Mouse (Mus musculus) liver, embryonic 13.5 days (tissue): ENCODE measurements around the gene Slc12a7. TPM values are rescaled to one million over a fixed set of nuclear protein-coding genes. Genes with fewer than 3 reads are reported as not detected.
A peak's percentile ranks its signal among the peaks of the same experiment; 100 is the strongest.

Source experiments
- ATAC-seq: fragments of 200-750 bp; cut with Nextera tagmentation; 2 replicates; pipeline ENCODE4 v1.8.0; 2017; ENCODE audit warnings: low read depth, mild to moderate bottlenecking, moderate number of reproducible peaks, moderate library complexity
- DNase-seq: peaks from one replicate; pipeline ENCODE4 v3.0.0; 2022
- H3K27ac ChIP-seq: fragments of 300-500 bp; sonication (generic); 2 replicates; pipeline ENCODE4 v1.5.1; 2015; ENCODE audit warnings: moderate library complexity, mild to moderate bottlenecking, inconsistent platforms
- H3K27me3 ChIP-seq: fragments of 300-500 bp; sonication (generic); 2 replicates; pipeline ENCODE4 v1.6.1; 2015; ENCODE audit warnings: mild to moderate bottlenecking, inconsistent platforms
- H3K36me3 ChIP-seq: fragments of 300-500 bp; sonication (generic); 2 replicates; pipeline ENCODE4 v1.6.1; 2015; ENCODE audit warnings: mild to moderate bottlenecking, inconsistent platforms
- H3K4me1 ChIP-seq: fragments of 300-500 bp; sonication (generic); replicated peaks from 2 replicates; pipeline ENCODE4 v1.6.1; 2015; ENCODE audit warnings: inconsistent platforms
- H3K4me2 ChIP-seq: fragments of 300-500 bp; sonication (generic); 2 replicates; pipeline ENCODE4 v1.6.1; 2015; ENCODE audit warnings: inconsistent platforms, mild to moderate bottlenecking, moderate library complexity
- H3K4me3 ChIP-seq: fragments of 300-500 bp; sonication (generic); replicated peaks from 2 replicates; pipeline ENCODE4 v1.5.1; 2015; ENCODE audit warnings: mild to moderate bottlenecking, inconsistent platforms
- H3K9ac ChIP-seq: fragments of 300-500 bp; sonication (generic); 2 replicates; pipeline ENCODE4 v1.6.1; 2015; ENCODE audit warnings: mild to moderate bottlenecking, inconsistent platforms
- H3K9me3 ChIP-seq: fragments of 300-500 bp; sonication (generic); replicated peaks from 2 replicates; pipeline ENCODE4 v1.6.1; 2016; ENCODE audit warnings: inconsistent platforms
- WGBS: fragments of 180-500 bp; shearing (Covaris S2); methylation state at CpG from one replicate; pipeline ENCODE4 v1.1.7; 2015; ENCODE audit not compliant: insufficient replicate concordance; 5-methylcytosine and 5-hydroxymethylcytosine counted together
- polyA plus RNA-seq: library from polyadenylated mRNA; unstranded; fragments of >200 nt; fragmentation: Nextera tagmentation; extraction: Ambion mirVana; gene quantifications from 2 replicates; pipeline ENCODE4 v1.2.1, GENCODE M21; 2015

The Slc12a7 gene
- polyA plus RNA-seq, 1 experiment from 2014 or later: 6.9 TPM

GRCm38 (mm10) chr13:73742944-73743343, 10.1 kb downstream of the Slc12a7 start:
- no peak for ATAC-seq

DNA sequence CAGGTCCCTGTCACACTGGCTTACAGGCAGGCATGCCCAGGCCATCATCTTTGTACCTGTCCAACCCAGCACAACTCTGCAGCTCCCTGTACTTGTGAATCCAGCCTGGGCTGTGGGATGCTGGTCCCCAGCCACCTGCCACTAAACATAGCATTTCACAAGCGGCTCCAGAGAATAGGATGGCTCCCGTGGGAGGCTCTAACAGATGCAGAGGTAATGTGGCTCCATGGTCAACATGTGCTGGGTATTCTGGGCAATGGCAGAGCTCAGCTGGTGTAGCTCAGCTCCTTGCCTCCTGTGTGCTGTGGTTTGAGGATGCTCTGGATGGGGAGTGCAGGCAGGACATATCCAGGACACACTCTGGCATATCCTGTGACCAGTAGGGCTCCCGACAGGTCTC, 10.8 kb downstream of the Slc12a7 start:
- 47% methylated on average over 3 of the region's 3 CpGs for WGBS
- no peak overlapping the region for H3K27ac ChIP-seq
- no peak overlapping the region for H3K9ac ChIP-seq
- no peaks in the 10 kb centered on the region for H3K27me3 ChIP-seq
- H3K36me3 ChIP-seq: no peaks in the 10 kb centered on the region
- H3K4me3 ChIP-seq: no peak overlapping the region
- no peaks in the 10 kb centered on the region for H3K9me3 ChIP-seq
- no peaks in the 10 kb centered on the region for H3K4me1 ChIP-seq
- DNase-seq (no peak), ATAC-seq (no peak)
- no peak overlapping the region for H3K4me2 ChIP-seq

More at GRCm38 (mm10) chr13:73742944-73743343, 10.1 kb downstream of the Slc12a7 start:
- Histone ChIP-seq H3K4me3 (no peak overlapping the region), H3K4me2 (no peak overlapping the region), H3K9me3 (no peaks in the 10 kb centered on the region), H3K27ac (no peak overlapping the region), H3K4me1 (no peaks in the 10 kb centered on the region), H3K36me3 (no peaks in the 10 kb centered on the region), H3K27me3 (no peaks in the 10 kb centered on the region), H3K9ac (no peak overlapping the region)
- 53% methylated on average over 4 of the region's 4 CpGs for WGBS
- no peak for DNase-seq

DNA sequence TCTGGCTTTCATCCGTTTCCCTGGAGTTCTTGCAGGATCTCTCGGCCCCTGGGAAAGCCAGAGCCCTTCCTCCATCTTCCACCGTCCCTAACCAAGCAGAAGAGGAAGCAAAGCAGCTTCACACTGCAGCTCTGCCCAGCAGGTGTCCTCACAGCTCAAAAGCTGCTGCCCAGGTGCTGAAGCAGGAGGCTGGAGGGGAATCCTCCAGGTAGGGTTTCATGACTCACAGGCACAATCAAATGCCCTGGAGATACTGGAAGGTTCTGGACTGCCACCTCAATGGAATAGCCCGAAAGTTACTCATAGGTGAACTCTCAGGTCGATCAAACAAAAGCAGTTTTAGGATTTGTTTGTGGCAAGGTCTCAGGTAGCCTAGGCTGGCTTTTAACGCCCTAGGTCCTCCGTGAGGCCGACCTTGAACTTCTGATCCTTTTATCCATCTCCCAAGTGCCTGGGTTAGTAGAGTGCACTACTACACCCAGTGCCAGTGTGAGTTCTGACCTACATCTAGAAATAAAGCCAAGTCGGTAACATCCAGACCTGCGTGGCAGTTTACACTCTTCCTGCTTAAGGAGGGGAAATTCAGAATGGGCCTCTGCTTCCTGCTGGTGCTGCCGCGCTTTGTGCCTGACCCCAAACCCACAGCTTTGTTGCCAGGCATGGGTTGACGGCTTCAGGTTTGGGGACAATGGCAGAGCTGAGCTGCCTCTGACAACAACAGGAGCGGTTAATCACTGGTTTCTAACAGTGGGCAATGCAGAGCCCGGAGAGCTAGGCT, 16.0 kb downstream of the Slc12a7 start:
- WGBS: 20% methylated on average over 15 of the region's 15 CpGs
- Histone ChIP-seq H3K27me3 (peaks cover 12% of the 10 kb centered on the region; the same call in 1 of the 2 replicates), H3K27ac (no peak overlapping the region), H3K36me3 (no peaks in the 10 kb centered on the region), H3K4me3 (no peak overlapping the region), H3K4me2 (no peak overlapping the region), H3K9ac (no peak overlapping the region), H3K4me1 (no peaks in the 10 kb centered on the region), H3K9me3 (no peaks in the 10 kb centered on the region)
- ATAC-seq (no peak), DNase-seq (no peak)

DNA sequence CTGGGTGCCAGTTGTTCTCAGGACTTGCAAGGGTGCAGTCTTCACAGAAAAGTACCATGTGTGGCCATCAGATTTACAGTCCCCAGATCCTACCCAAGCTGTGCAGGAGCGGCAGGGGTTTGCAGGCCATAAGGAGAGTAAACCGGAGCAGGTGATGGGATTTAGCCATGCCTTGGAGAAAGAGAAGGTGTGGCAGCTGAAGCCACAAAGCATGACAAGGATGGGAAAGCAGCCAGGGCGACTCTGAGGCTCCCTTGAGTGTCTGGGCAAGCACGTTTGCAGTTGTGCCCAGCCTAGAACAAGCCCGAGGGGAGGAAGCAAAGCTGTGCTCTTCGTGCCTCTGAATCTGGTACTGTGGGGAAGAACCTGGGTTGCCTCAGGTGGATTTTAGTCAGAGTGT, 17.5 kb downstream of the Slc12a7 start:
- Histone ChIP-seq H3K4me1 (no peaks in the 10 kb centered on the region), H3K4me3 (no peak overlapping the region), H3K27me3 (peaks cover 12% of the 10 kb centered on the region; the same call in 1 of the 2 replicates), H3K9ac (no peak overlapping the region), H3K27ac (no peak overlapping the region), H3K9me3 (no peaks in the 10 kb centered on the region), H3K36me3 (no peaks in the 10 kb centered on the region), H3K4me2 (no peak overlapping the region)
- 56% methylated on average over 6 of the region's 6 CpGs for WGBS
- DNase-seq (no peak), ATAC-seq (no peak)

DNA sequence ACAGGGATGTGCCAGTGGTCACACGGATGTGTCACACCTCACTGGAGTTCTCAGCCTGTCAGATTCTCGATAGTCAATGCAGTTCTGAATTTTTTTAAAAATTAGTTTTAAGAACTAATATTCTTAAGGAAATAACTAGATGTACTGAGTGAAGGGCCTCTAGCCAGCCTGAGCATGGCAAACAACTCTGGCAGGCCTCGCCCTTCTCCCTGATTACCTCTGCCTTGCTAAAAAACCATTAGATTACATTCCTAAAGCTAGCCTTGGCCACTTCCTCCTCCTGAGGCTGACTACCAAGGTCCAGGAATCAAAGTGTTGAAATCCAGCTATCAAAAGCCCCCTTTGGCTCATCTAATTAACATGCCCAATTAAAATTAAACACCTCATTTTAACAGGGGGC, 18.4 kb downstream of the Slc12a7 start:
- ATAC-seq (no peak), DNase-seq (no peak)
- Histone ChIP-seq H3K9me3 (no peaks in the 10 kb centered on the region), H3K9ac (no peak overlapping the region), H3K4me2 (no peak overlapping the region), H3K27me3 (peaks cover 12% of the 10 kb centered on the region; the same call in 1 of the 2 replicates), H3K4me3 (no peak overlapping the region), H3K4me1 (no peaks in the 10 kb centered on the region; the same call in 1 of the 2 replicates), H3K27ac (no peak overlapping the region), H3K36me3 (no peaks in the 10 kb centered on the region)
- WGBS: 59% methylated on average over 3 of the region's 3 CpGs

GRCm38 (mm10) chr13:73755809-73756208, 22.9 kb downstream of the Slc12a7 start:
- Histone ChIP-seq H3K4me3 (no peak overlapping the region), H3K27me3 (no peaks in the 10 kb centered on the region), H3K9ac (no peak overlapping the region), H3K27ac (no peak overlapping the region), H3K4me1 (peaks cover 17% of the 10 kb centered on the region), H3K4me2 (no peak overlapping the region), H3K9me3 (no peaks in the 10 kb centered on the region), H3K36me3 (no peaks in the 10 kb centered on the region)
- ATAC-seq (peak; percentile 19; the same call in 1 of the 2 replicates), DNase-seq (no peak)
- WGBS: 34% methylated on average over 3 of the region's 3 CpGs

GRCm38 (mm10) chr13:73756916-73757315, 24.0 kb downstream of the Slc12a7 start:
- no peak for ATAC-seq
- Histone ChIP-seq H3K9ac (no peak overlapping the region), H3K4me1 (peaks cover 17% of the 10 kb centered on the region), H3K27me3 (no peaks in the 10 kb centered on the region), H3K4me2 (no peak overlapping the region), H3K4me3 (no peak overlapping the region), H3K9me3 (no peaks in the 10 kb centered on the region), H3K36me3 (no peaks in the 10 kb centered on the region), H3K27ac (no peak overlapping the region)
- WGBS: 31% methylated on average over 2 of the region's 2 CpGs
- no peak for DNase-seq

DNA sequence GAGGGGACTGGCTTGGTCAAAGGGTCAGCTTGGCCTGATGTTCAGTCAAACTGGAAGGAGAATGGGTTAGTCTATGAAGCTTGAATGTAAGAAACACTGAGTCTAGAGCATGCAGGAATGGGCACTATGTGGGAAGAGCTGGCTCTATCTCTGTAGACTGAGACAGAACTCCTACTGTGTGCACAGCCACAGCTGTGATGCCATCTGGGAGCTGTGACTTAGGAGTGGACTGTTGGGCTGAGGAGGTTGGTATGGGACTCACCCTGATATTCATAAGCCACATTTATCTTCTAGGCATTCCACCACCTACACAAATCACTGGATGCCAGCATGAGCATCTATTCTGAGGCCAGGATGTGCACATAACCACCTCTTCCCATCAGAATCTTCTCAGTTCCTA, 24.5 kb downstream of the Slc12a7 start:
- Histone ChIP-seq H3K27me3 (no peaks in the 10 kb centered on the region), H3K9me3 (no peaks in the 10 kb centered on the region), H3K36me3 (no peaks in the 10 kb centered on the region), H3K9ac (no peak overlapping the region), H3K4me3 (no peak overlapping the region), H3K27ac (no peak overlapping the region), H3K4me1 (peaks cover 17% of the 10 kb centered on the region), H3K4me2 (no peak overlapping the region)
- DNase-seq (no peak), ATAC-seq (no peak)

- no peaks in the 10 kb centered on the region for H3K27me3 ChIP-seq
- H3K36me3 ChIP-seq: no peaks in the 10 kb centered on the region
- no peak overlapping the region for H3K9ac ChIP-seq
- H3K4me3 ChIP-seq: no peak overlapping the region
- WGBS: 63% methylated on average over 3 of the region's 3 CpGs
- DNase-seq (no peak), ATAC-seq (no peak)
- no peaks in the 10 kb centered on the region for H3K9me3 ChIP-seq
- H3K4me2 ChIP-seq: no peak overlapping the region
- H3K27ac ChIP-seq: no peak overlapping the region
- H3K4me1 ChIP-seq: peaks cover 36% of the 10 kb centered on the region
Observed at GRCm38 (mm10) chr13:73759596-73759995, 26.7 kb downstream of the Slc12a7 start.

- Histone ChIP-seq H3K9ac (no peak overlapping the region), H3K27ac (no peak overlapping the region), H3K9me3 (no peaks in the 10 kb centered on the region), H3K36me3 (no peaks in the 10 kb centered on the region), H3K27me3 (no peaks in the 10 kb centered on the region), H3K4me2 (no peak overlapping the region), H3K4me3 (no peak overlapping the region), H3K4me1 (peaks cover 42% of the 10 kb centered on the region)
- ATAC-seq (no peak), DNase-seq (no peak)
- WGBS: 55% methylated on average over 3 of the region's 3 CpGs
Observed at GRCm38 (mm10) chr13:73760126-73760525, 27.2 kb downstream of the Slc12a7 start.

- Histone ChIP-seq H3K27me3 (no peaks in the 10 kb centered on the region), H3K9ac (peak overlapping the region; percentile 56; the same call in 1 of the 2 replicates), H3K4me3 (peak overlapping the region; percentile 68), H3K27ac (peak overlapping the region; percentile 67), H3K36me3 (no peaks in the 10 kb centered on the region), H3K4me1 (peaks cover 52% of the 10 kb centered on the region), H3K9me3 (no peaks in the 10 kb centered on the region), H3K4me2 (peak overlapping the region; percentile 94)
- 46% methylated on average over 6 of the region's 6 CpGs for WGBS
- ATAC-seq (peak; percentile 30), DNase-seq (no peak)
Observed at GRCm38 (mm10) chr13:73762938-73763337, 30.0 kb downstream of the Slc12a7 start.
